ENCODE assay signal across 10 mouse cellular contexts in the genomic region with DNA sequence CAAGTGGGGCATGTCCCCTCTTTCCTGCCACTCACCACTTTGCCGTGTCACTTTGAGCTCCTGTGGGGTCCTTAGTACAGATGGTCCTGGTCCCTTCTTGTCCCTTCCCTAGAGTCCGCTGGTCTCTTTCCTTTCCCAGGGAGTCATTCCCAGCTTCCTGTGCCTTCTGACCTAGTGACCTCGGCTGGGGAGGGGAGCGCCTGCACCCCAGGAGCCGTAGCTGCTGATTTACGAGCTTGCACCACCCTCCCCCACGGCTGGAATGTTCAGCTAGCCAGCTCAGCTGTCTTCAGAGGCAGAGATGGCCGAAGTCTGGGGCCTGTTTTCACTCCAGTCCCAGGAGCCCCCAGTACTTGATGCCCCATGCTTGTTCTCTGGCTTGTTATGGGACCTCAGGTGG. TPM values are rescaled to one million over a fixed set of nuclear protein-coding genes. Genes with fewer than 3 reads are reported as not detected.
DNase-seq lines count a peak whose midpoint lies in the region; ATAC-seq and TF ChIP-seq lines count a peak whose summit lies in the region.
"Had no signal": no experiment of that assay in that cellular context is flagged by ENCODE, and none has a peak within 500 bp of the region (broad histone marks: within the 10 kb centered on the region; RNA-seq: fewer than 3 reads in every experiment).

No protein-coding gene starts in this region.

- no peak overlapping the region for H3K4me2 ChIP-seq in forebrain, embryonic 11.5 days (ENCODE audit: low read depth, low read length, severe bottlenecking)
- H3K4me2 ChIP-seq in kidney, postnatal 0 days (ENCODE audit: low read length) = peak overlapping the region; percentile 44
- H3K4me2 ChIP-seq: midbrain, embryonic 12.5 days had no signal

- H3K9me3 ChIP-seq in forebrain, embryonic 10.5 days = no peaks in the 10 kb centered on the region
- no peaks in the 10 kb centered on the region for H3K9me3 ChIP-seq in forebrain, embryonic 11.5 days (ENCODE audit: control insufficient read depth, low read length)
- no peaks in the 10 kb centered on the region for H3K9me3 ChIP-seq in kidney, postnatal 0 days (replicated peaks; ENCODE audit: low read length)
- H3K9me3 ChIP-seq: midbrain, embryonic 12.5 days had no signal

- no peak for ATAC-seq in forebrain, embryonic 11.5 days (replicated peaks; ENCODE audit: low FRiP score)
- ATAC-seq in kidney, postnatal 0 days (replicated peaks; ENCODE audit: low FRiP score, low read depth) = no peak

- no peak for TF ChIP-seq CTCF in kidney, postnatal 0 days (IDR thresholded peaks at IDR 0.05; ENCODE audit: low read depth)

- H3K27ac ChIP-seq in forebrain, embryonic 10.5 days = peak overlapping the region; percentile 77
- no peak overlapping the region for H3K27ac ChIP-seq in forebrain, embryonic 11.5 days (ENCODE audit: low read depth, low read length)
- peak overlapping the region; percentile 92 for H3K27ac ChIP-seq in kidney, postnatal 0 days
- H3K27ac ChIP-seq: midbrain, embryonic 12.5 days had no signal

- H3K4me3 ChIP-seq in forebrain, embryonic 10.5 days = peak overlapping the region; percentile 3; the same call in 1 of the 2 replicates
- no peak overlapping the region for H3K4me3 ChIP-seq in forebrain, embryonic 11.5 days (ENCODE audit: low read depth, low read length)
- H3K4me3 ChIP-seq in kidney, postnatal 0 days (replicated peaks; ENCODE audit: low read depth, low read length) = no peak overlapping the region
- H3K4me3 ChIP-seq: midbrain, embryonic 12.5 days had no signal

- H3K4me1 ChIP-seq in forebrain, embryonic 10.5 days = peaks cover 85% of the 10 kb centered on the region
- H3K4me1 ChIP-seq in forebrain, embryonic 11.5 days (replicated peaks; ENCODE audit: control insufficient read depth, insufficient read depth, low read length) = peaks cover 5% of the 10 kb centered on the region; the same call in 1 of the 2 replicates
- H3K4me1 ChIP-seq in kidney, postnatal 0 days (replicated peaks; ENCODE audit: insufficient read depth, low read length) = peaks cover 73% of the 10 kb centered on the region

- DNase-seq in forebrain, embryonic 10.5 days (ENCODE audit: extremely low spot score, low spot score) = no peak
- no peak for DNase-seq in forebrain, embryonic 11.5 days (ENCODE audit: low spot score)
- DNase-seq in gastrocnemius, postnatal 25 days = peak; percentile 59
- peak; percentile 92 for DNase-seq in kidney, postnatal 0 days (ENCODE audit: low spot score)
- DNase-seq in lung, postnatal 25 days (ENCODE audit: low spot score) = peak; percentile 45
- no peak for DNase-seq in thymus, postnatal 10 days (ENCODE audit: low spot score in 2 of 2)
- no peak for DNase-seq in layer of hippocampus, postnatal 14 days (ENCODE audit: low spot score in 2 of 2)
- DNase-seq in layer of hippocampus, adult 9-11 months = no peak
- DNase-seq: cerebellum, postnatal 14 days had no signal

- H3K36me3 ChIP-seq in forebrain, embryonic 10.5 days (replicated peaks) = no peaks in the 10 kb centered on the region
- H3K36me3 ChIP-seq in forebrain, embryonic 11.5 days (ENCODE audit: control insufficient read depth, insufficient read depth, low read length) = no peaks in the 10 kb centered on the region
- H3K36me3 ChIP-seq in kidney, postnatal 0 days (ENCODE audit: insufficient read depth, low read length) = no peaks in the 10 kb centered on the region
- H3K36me3 ChIP-seq: midbrain, embryonic 12.5 days had no signal

- 9% methylated on average over 8 of the region's 8 CpGs for WGBS in forebrain, embryonic 10.5 days
- 9% methylated on average over 8 of the region's 8 CpGs for WGBS in forebrain, embryonic 11.5 days
- under 1% methylated on average over 8 of the region's 8 CpGs for WGBS in kidney, postnatal 0 days

- peaks cover 98% of the 10 kb centered on the region for H3K27me3 ChIP-seq in forebrain, embryonic 10.5 days (ENCODE audit: poor library complexity, severe bottlenecking)
- H3K27me3 ChIP-seq in forebrain, embryonic 11.5 days (ENCODE audit: control insufficient read depth, insufficient read depth, low read length) = no peaks in the 10 kb centered on the region; the same call in 1 of the 2 replicates
- no peaks in the 10 kb centered on the region for H3K27me3 ChIP-seq in kidney, postnatal 0 days (ENCODE audit: insufficient read depth, low read length)

- H3K9ac ChIP-seq in forebrain, embryonic 11.5 days (ENCODE audit: low read length) = no peak overlapping the region
- peak overlapping the region; percentile 40; the same call in 1 of the 2 replicates for H3K9ac ChIP-seq in kidney, postnatal 0 days (ENCODE audit: low read depth, low read length)
- H3K9ac ChIP-seq: midbrain, embryonic 12.5 days had no signal

RNA-seq across cellular contexts. Expression of gene Llgl2, which starts 8.7 kb away (rescaled TPM):
- 7.5 and 7.6 TPM in 2 replicates for polyA plus RNA-seq in forebrain, embryonic 10.5 days (2016; fragmentation: Nextera tagmentation; extraction: Ambion mirVana)
- polyA plus RNA-seq in forebrain, embryonic 11.5 days (2014; fragmentation: Nextera tagmentation; extraction: Ambion mirVana) = 3.9 and 5.5 TPM in 2 replicates
- total RNA-seq in gastrocnemius, postnatal 25 days (2021) = 1 to 10 TPM; 7.8 to 9.0 TPM
- polyA plus RNA-seq in kidney, postnatal 0 days (2015; fragmentation: Nextera tagmentation; extraction: Ambion mirVana) = 54.5 and 61.2 TPM in 2 replicates
- total RNA-seq in layer of hippocampus, postnatal 14 days (2021) = 1 to 10 TPM; 2.3 to 3.2 TPM

RNA-seq across cellular contexts. Expression of gene Tsen54, which starts 18.0 kb away (rescaled TPM):
- polyA plus RNA-seq in forebrain, embryonic 10.5 days (2016; fragmentation: Nextera tagmentation; extraction: Ambion mirVana) = 34.7 and 41.0 TPM in 2 replicates
- polyA plus RNA-seq in forebrain, embryonic 11.5 days (2014; fragmentation: Nextera tagmentation; extraction: Ambion mirVana) = 29.4 and 33.4 TPM in 2 replicates
- 1 to 10 TPM; 3.2 to 7.5 TPM for total RNA-seq in gastrocnemius, postnatal 25 days (2021)
- polyA plus RNA-seq in kidney, postnatal 0 days (2015; fragmentation: Nextera tagmentation; extraction: Ambion mirVana) = 34.7 and 36.2 TPM in 2 replicates
- total RNA-seq in layer of hippocampus, postnatal 14 days (2021) = 10 to 100 TPM; 12.4 to 15.0 TPM

RNA-seq across cellular contexts. Expression of gene Caskin2, which starts 19.1 kb away (rescaled TPM):
- polyA plus RNA-seq in forebrain, embryonic 10.5 days (2016; fragmentation: Nextera tagmentation; extraction: Ambion mirVana) = 18.3 and 19.2 TPM in 2 replicates
- polyA plus RNA-seq in forebrain, embryonic 11.5 days (2014; fragmentation: Nextera tagmentation; extraction: Ambion mirVana) = 20.4 and 21.2 TPM in 2 replicates
- 10 to 100 TPM; 13.7 to 13.9 TPM for total RNA-seq in gastrocnemius, postnatal 25 days (2021)
- polyA plus RNA-seq in kidney, postnatal 0 days (2015; fragmentation: Nextera tagmentation; extraction: Ambion mirVana) = 14.2 and 14.4 TPM in 2 replicates
- 10 to 100 TPM; 22.0 to 24.8 TPM for total RNA-seq in layer of hippocampus, postnatal 14 days (2021)

RNA-seq across cellular contexts. Expression of gene Myo15b, which starts 25.7 kb away (rescaled TPM):
- polyA plus RNA-seq in forebrain, embryonic 10.5 days (2016; fragmentation: Nextera tagmentation; extraction: Ambion mirVana) = 0.06 and 0.11 TPM in 2 replicates
- 0.16 TPM in 1 of 2 replicates, not detected in the other for polyA plus RNA-seq in forebrain, embryonic 11.5 days (2014; fragmentation: Nextera tagmentation; extraction: Ambion mirVana)
- total RNA-seq in gastrocnemius, postnatal 25 days (2021) = not detected
- polyA plus RNA-seq in kidney, postnatal 0 days (2015; fragmentation: Nextera tagmentation; extraction: Ambion mirVana) = 16.5 and 17.6 TPM in 2 replicates
- total RNA-seq in layer of hippocampus, postnatal 14 days (2021) = under 1 TPM; 0.35 to 0.36 TPM

Comparison
In these comparisons a context has a peak if more than half of its experiments do, and no peak if none do; other contexts are left out.
1. DNase-seq: peak in gastrocnemius, postnatal 25 days (single experiment), kidney, postnatal 0 days (single experiment) and lung, postnatal 25 days (single experiment); none in forebrain, embryonic 10.5 days (single experiment), forebrain, embryonic 11.5 days (single experiment), thymus, postnatal 10 days (0 of 2), layer of hippocampus, postnatal 14 days (0 of 2) and layer of hippocampus, adult 9-11 months (single experiment).